Mouse (Mus musculus) heart, postnatal 0 days (tissue): Measurements from ENCODE around the gene Gm49378. TPM values are rescaled to one million over a fixed set of nuclear protein-coding genes. Genes with fewer than 3 reads are reported as not detected.
A peak's percentile ranks its signal among the peaks of the same experiment; 100 is the strongest.

ENCODE experiments used
- ATAC-seq: fragments of 200-750 bp; cut with Nextera tagmentation; 2 replicates; pipeline ENCODE4 v1.8.0; 2017; ENCODE audit warnings: low read depth, moderate number of reproducible peaks, moderate library complexity; ENCODE audit not compliant: insufficient read depth
- DNase-seq: peaks from one replicate; pipeline ENCODE4 v3.0.0-alpha.2; 2016; ENCODE audit warnings: low spot score
- H3K27ac ChIP-seq: fragments of 300-500 bp; sonication (generic); 2 replicates; pipeline ENCODE4 v1.5.1; 2014; ENCODE audit warnings: low read depth, mild to moderate bottlenecking
- H3K27me3 ChIP-seq: fragments of 300-500 bp; sonication (generic); 2 replicates; pipeline ENCODE4 v1.6.1; 2014; ENCODE audit warnings: low read length, mixed read lengths; ENCODE audit not compliant: control insufficient read depth, insufficient read depth
- H3K36me3 ChIP-seq: fragments of 300-500 bp; sonication (generic); replicated peaks from 2 replicates; pipeline ENCODE4 v1.6.1; 2014; ENCODE audit warnings: low read length, mixed read lengths; ENCODE audit not compliant: control insufficient read depth, insufficient read depth
- H3K4me1 ChIP-seq: fragments of 300-500 bp; sonication (generic); 2 replicates; pipeline ENCODE4 v1.6.1; 2014; ENCODE audit warnings: antibody characterized with exemption; ENCODE audit not compliant: control insufficient read depth, insufficient read depth
- H3K4me2 ChIP-seq: fragments of 300-500 bp; sonication (generic); 2 replicates; pipeline ENCODE4 v1.6.1; 2014; ENCODE audit warnings: low read depth, mild to moderate bottlenecking, low read length, moderate library complexity
- H3K4me3 ChIP-seq: fragments of 300-500 bp; sonication (generic); 2 replicates; pipeline ENCODE4 v1.5.1; 2014; ENCODE audit warnings: low read depth, low read length
- H3K9ac ChIP-seq: fragments of 300-500 bp; sonication (generic); replicated peaks from 2 replicates; pipeline ENCODE4 v1.6.1; 2014; ENCODE audit warnings: low read depth, low read length, mixed read lengths
- H3K9me3 ChIP-seq: fragments of 300-500 bp; sonication (generic); replicated peaks from 2 replicates; pipeline ENCODE4 v1.6.1; 2016; ENCODE audit warnings: low read length; ENCODE audit not compliant: control insufficient read depth
- CTCF ChIP-seq: IDR thresholded peaks from 2 replicates; pipeline ENCODE4 v1.5.1; 2016; ENCODE audit warnings: antibody characterized with exemption, control low read depth, low read depth
- EP300 ChIP-seq: IDR thresholded peaks from 2 replicates; pipeline ENCODE4 v1.6.1; 2016; ENCODE audit warnings: antibody characterized with exemption, low read depth
- WGBS: fragments of 180-500 bp; shearing (Covaris S2); extraction: QIAGEN DNeasy Blood & Tissue Kit; methylation state at CpG from one replicate; pipeline ENCODE4 v1.1.7; 2014; 5-methylcytosine and 5-hydroxymethylcytosine counted together
- polyA plus RNA-seq: library from polyadenylated mRNA; unstranded; fragments of >200 nt; fragmentation: Nextera tagmentation; extraction: Ambion mirVana; gene quantifications from 2 replicates; pipeline ENCODE4 v1.2.1, GENCODE M21; 2015
- total RNA-seq: library from RNA; depleted of rRNA; stranded (reverse); fragments of >200 nt; gene quantifications from 2 replicates; pipeline ENCODE4 v1.2.3, GENCODE M21; 2014; ENCODE audit warnings: low replicate concordance

Gm49378 gene
- total and polyA plus RNA-seq, 2 experiments from 2014 or later: 0.15 to 1.2 TPM

DNA sequence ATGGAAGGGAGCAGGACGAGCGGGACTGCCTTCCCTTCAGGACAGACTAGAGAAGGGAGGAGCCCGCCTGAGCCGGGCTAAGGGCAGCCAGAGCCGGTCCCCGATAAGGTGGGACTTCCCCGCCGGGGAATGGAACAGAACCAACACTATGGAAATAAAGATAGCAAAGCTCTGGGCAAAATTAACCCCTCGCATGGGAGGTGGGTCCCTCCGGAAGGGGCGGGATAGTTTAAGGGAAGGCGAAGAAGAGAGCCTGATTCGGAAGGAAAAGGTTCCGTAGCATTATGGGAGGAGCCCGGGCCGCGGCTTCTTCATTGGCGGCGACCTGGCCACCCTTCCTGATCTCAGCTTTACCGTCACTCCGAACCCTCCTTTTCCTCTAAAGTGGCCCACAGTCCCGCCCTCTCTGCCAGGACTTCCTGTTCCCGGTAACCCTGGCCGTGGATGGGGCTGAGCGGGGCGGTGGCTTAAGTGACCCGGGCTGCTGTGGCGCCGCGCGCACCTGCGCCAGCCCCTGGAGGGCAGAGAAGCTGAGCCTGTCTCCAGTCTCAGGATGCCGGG, 46.3 kb downstream of the Gm49378 start, which contains the start of gene Rnf31:
TSS of gene Rnf31 (plus strand) at position 378 of the 561 bp plus-strand sequence.
- Histone ChIP-seq H3K9ac (peak within 1 kb of the TSS; percentile 72), H3K4me1 (peaks cover 12% of the 10 kb centered on the region), H3K27me3 (no peaks in the 10 kb centered on the region), H3K4me3 (peak within 1 kb of the TSS; percentile 79), H3K4me2 (peak within 1 kb of the TSS; percentile 93), H3K36me3 (peaks cover 44% of the 10 kb centered on the region), H3K9me3 (no peaks in the 10 kb centered on the region), H3K27ac (peak within 1 kb of the TSS; percentile 96)
- under 1% methylated on average over 33 of the region's 33 CpGs for WGBS
- peak; percentile 99 for DNase-seq
- ATAC-seq: peak; percentile 86
- no peak for TF ChIP-seq CTCF
- peak; percentile 82; the same call in 1 of the 2 replicates for TF ChIP-seq EP300

- peaks cover 38% of the 10 kb centered on the region for H3K36me3 ChIP-seq
- H3K27ac ChIP-seq: peak within 1 kb of the TSS; percentile 96
- no peak for TF ChIP-seq EP300
- no peak; the same call in 1 of the 2 replicates for TF ChIP-seq CTCF
- H3K4me2 ChIP-seq: peak within 1 kb of the TSS; percentile 93
- peaks cover 14% of the 10 kb centered on the region for H3K4me1 ChIP-seq
- WGBS: 0% methylated on average over 22 of the region's 22 CpGs
- no peaks in the 10 kb centered on the region for H3K9me3 ChIP-seq
- peak within 1 kb of the TSS; percentile 79 for H3K4me3 ChIP-seq
- peak within 1 kb of the TSS; percentile 72 for H3K9ac ChIP-seq
- ATAC-seq: peak; percentile 94
- peak; percentile 100 for DNase-seq
- no peaks in the 10 kb centered on the region for H3K27me3 ChIP-seq
Measured at GRCm38 (mm10) chr14:55590748-55591330, 46.9 kb downstream of the Gm49378 start, which contains the start of gene Psme2. TSS of gene Psme2 (minus strand) at chr14:55591113.

- H3K4me1 ChIP-seq: peaks cover 23% of the 10 kb centered on the region
- ATAC-seq: no peak
- H3K4me2 ChIP-seq: peak overlapping the region; percentile 93
- H3K27me3 ChIP-seq: no peaks in the 10 kb centered on the region
- 81% methylated on average over 11 of the region's 11 CpGs for WGBS
- no peak for DNase-seq
- H3K9me3 ChIP-seq: no peaks in the 10 kb centered on the region
- H3K4me3 ChIP-seq: peak overlapping the region; percentile 79
- no peak for TF ChIP-seq EP300
- TF ChIP-seq CTCF: no peak
- peak overlapping the region; percentile 63 for H3K9ac ChIP-seq
- peaks cover 29% of the 10 kb centered on the region for H3K36me3 ChIP-seq
- peak overlapping the region; percentile 96 for H3K27ac ChIP-seq
Measured at GRCm38 (mm10) chr14:55589771-55590448, 47.8 kb downstream of the Gm49378 start.

DNA sequence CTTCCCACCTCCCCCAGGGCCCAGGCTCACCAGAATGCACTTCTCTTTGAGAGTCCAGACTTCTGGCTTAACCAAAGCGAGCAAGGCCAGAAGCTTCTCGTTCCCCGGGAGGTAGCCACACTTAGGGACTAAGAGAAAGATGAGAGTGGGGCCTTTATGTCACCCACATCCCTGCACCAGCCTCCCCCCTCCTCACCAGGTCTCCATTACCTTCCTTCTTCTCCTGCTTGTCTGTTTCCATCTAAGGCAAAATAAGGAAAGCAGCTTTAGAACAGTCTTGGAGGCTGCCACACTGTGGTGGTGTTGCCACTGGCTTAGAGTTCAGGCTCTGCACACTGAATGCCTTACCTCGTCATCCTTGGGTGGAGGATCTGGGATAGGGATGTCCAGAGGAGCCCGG, 48.4 kb downstream of the Gm49378 start:
- Histone ChIP-seq H3K4me1 (peaks cover 23% of the 10 kb centered on the region), H3K27ac (no peak overlapping the region), H3K27me3 (no peaks in the 10 kb centered on the region), H3K9ac (no peak overlapping the region), H3K36me3 (peaks cover 23% of the 10 kb centered on the region), H3K9me3 (no peaks in the 10 kb centered on the region), H3K4me3 (no peak overlapping the region), H3K4me2 (no peak overlapping the region)
- no peak for DNase-seq
- no peak for ATAC-seq
- TF ChIP-seq CTCF (no peak), EP300 (no peak)
- 93% methylated on average over 5 of the region's 5 CpGs for WGBS

- Histone ChIP-seq H3K4me1 (peaks cover 11% of the 10 kb centered on the region; the same call in 1 of the 2 replicates), H3K27ac (no peak overlapping the region), H3K9me3 (no peaks in the 10 kb centered on the region), H3K9ac (no peak overlapping the region), H3K27me3 (no peaks in the 10 kb centered on the region), H3K4me2 (no peak overlapping the region), H3K4me3 (no peak overlapping the region), H3K36me3 (peaks cover 23% of the 10 kb centered on the region)
- TF ChIP-seq CTCF (no peak), EP300 (no peak)
- ATAC-seq (no peak), DNase-seq (no peak)
- WGBS: 87% methylated on average over 2 of the region's 2 CpGs
Measured at GRCm38 (mm10) chr14:55586149-55586548, 51.5 kb downstream of the Gm49378 start.
